Mouse (Mus musculus) heart, embryonic 11.5 days (tissue): ENCODE measurements around the gene Lrrc20. TPM values are rescaled to one million over a fixed set of nuclear protein-coding genes. Genes with fewer than 3 reads are reported as not detected.

ENCODE experiments used
- ATAC-seq: fragments of 200-750 bp; cut with Nextera tagmentation; replicated peaks from 2 replicates; pipeline ENCODE4 v1.8.0; 2017; ENCODE audit warnings: moderate library complexity; ENCODE audit not compliant: insufficient number of reproducible peaks, low FRiP score, low TSS enrichment
- H3K27ac ChIP-seq: fragments of 300-500 bp; sonication (generic); 2 replicates; pipeline ENCODE4 v1.5.1; 2014; ENCODE audit warnings: mild to moderate bottlenecking, low read depth, low read length
- H3K27me3 ChIP-seq: fragments of 300-500 bp; sonication (generic); 2 replicates; pipeline ENCODE4 v1.6.1; 2014; ENCODE audit warnings: mild to moderate bottlenecking, low read length, mixed read lengths; ENCODE audit not compliant: control insufficient read depth, insufficient read depth
- H3K36me3 ChIP-seq: fragments of 300-500 bp; sonication (generic); 2 replicates; pipeline ENCODE4 v1.6.1; 2014; ENCODE audit warnings: mild to moderate bottlenecking, low read length, moderate library complexity, mixed read lengths; ENCODE audit not compliant: control insufficient read depth, insufficient read depth
- H3K4me1 ChIP-seq: fragments of 300-500 bp; sonication (generic); 2 replicates; pipeline ENCODE4 v1.6.1; 2014; ENCODE audit warnings: low read length; ENCODE audit not compliant: control insufficient read depth, insufficient read depth
- H3K4me2 ChIP-seq: fragments of 300-500 bp; sonication (generic); 2 replicates; pipeline ENCODE4 v1.6.1; 2014; ENCODE audit warnings: mild to moderate bottlenecking, moderate library complexity
- H3K4me3 ChIP-seq: fragments of 300-500 bp; sonication (generic); 2 replicates; pipeline ENCODE4 v1.5.1; 2014; ENCODE audit warnings: low read depth, low read length
- H3K9ac ChIP-seq: fragments of 300-500 bp; sonication (generic); 2 replicates; pipeline ENCODE4 v1.6.1; 2014; ENCODE audit warnings: mild to moderate bottlenecking, low read depth, low read length, moderate library complexity
- H3K9me3 ChIP-seq: fragments of 300-500 bp; sonication (generic); replicated peaks from 2 replicates; pipeline ENCODE4 v1.6.1; 2016; ENCODE audit warnings: low read length; ENCODE audit not compliant: control insufficient read depth
- WGBS: fragments of 180-500 bp; shearing (Covaris S2); extraction: QIAGEN DNeasy Blood & Tissue Kit; methylation state at CpG from one replicate; pipeline ENCODE4 v1.1.7; 2014; ENCODE audit not compliant: insufficient replicate concordance; 5-methylcytosine and 5-hydroxymethylcytosine counted together
- polyA plus RNA-seq: library from polyadenylated mRNA; unstranded; fragments of >200 nt; fragmentation: Nextera tagmentation; extraction: Ambion mirVana; gene quantifications from 2 replicates; pipeline ENCODE4 v1.2.1, GENCODE M21; 2014

Lrrc20 gene
- polyA plus RNA-seq, 1 experiment from 2014 or later: 12.1 TPM

- H3K36me3 ChIP-seq: no peaks in the 10 kb centered on the region
- no peak overlapping the region for H3K9ac ChIP-seq
- H3K4me2 ChIP-seq: no peak overlapping the region
- no peaks in the 10 kb centered on the region; the same call in 1 of the 2 replicates for H3K9me3 ChIP-seq
- H3K4me1 ChIP-seq: no peaks in the 10 kb centered on the region
- WGBS: 61% methylated on average over 3 of the region's 3 CpGs
- H3K27me3 ChIP-seq: no peaks in the 10 kb centered on the region
- ATAC-seq: no peak
- no peak overlapping the region for H3K4me3 ChIP-seq
- no peak overlapping the region for H3K27ac ChIP-seq
Observed at GRCm38 (mm10) chr10:61457182-61457581, 18.4 kb upstream of the Lrrc20 start.

DNA sequence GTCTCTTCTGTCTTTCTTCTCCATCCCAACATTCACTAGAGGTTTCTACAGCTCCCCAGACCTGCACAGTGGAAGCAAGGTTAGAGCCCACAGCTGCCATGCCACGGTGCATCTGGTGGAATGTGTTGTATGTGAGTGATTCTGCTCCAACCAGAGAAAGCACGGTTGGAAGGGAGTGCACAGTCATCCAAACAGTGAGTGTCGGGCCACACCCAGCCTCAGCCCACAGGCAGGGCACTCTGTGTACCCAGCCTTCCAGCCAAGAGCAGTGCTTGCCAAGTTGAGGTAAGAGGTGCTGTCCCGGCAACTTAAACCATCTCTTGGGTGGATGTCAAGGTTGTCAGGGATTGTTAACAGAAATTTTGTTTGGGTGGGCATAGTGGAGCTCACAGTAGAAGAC, 10.6 kb upstream of the Lrrc20 start:
- H3K9ac ChIP-seq: no peak overlapping the region
- no peaks in the 10 kb centered on the region for H3K4me1 ChIP-seq
- no peak for ATAC-seq
- no peaks in the 10 kb centered on the region for H3K36me3 ChIP-seq
- no peak overlapping the region for H3K4me3 ChIP-seq
- WGBS: 85% methylated on average over 4 of the region's 4 CpGs
- H3K27ac ChIP-seq: no peak overlapping the region
- H3K27me3 ChIP-seq: no peaks in the 10 kb centered on the region
- H3K9me3 ChIP-seq: no peaks in the 10 kb centered on the region
- H3K4me2 ChIP-seq: no peak overlapping the region

DNA sequence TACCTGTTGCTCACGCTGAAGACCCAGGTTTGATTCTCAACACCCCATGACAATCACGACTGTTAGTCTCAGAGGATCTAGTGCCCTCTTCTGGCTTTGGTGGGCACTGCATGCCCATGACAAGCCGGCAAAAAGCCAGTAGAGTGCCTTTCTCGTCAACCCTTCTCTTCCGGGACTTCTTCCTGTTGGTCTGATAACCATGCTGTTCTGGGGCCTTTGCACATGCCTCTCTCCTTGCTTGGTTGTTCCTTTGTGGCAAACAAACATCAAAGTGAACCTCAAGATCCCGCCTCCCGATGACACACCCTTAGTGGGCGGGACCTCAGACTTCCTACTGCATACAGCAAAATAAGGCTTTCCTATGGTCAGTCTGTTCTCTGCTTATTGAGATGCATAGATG, 9.4 kb upstream of the Lrrc20 start:
- H3K9ac ChIP-seq: no peak overlapping the region
- H3K4me3 ChIP-seq: no peak overlapping the region
- H3K9me3 ChIP-seq: no peaks in the 10 kb centered on the region
- 54% methylated on average over 8 of the region's 8 CpGs for WGBS
- no peaks in the 10 kb centered on the region for H3K4me1 ChIP-seq
- no peak for ATAC-seq
- no peak overlapping the region for H3K27ac ChIP-seq
- H3K27me3 ChIP-seq: no peaks in the 10 kb centered on the region
- H3K36me3 ChIP-seq: no peaks in the 10 kb centered on the region
- no peak overlapping the region for H3K4me2 ChIP-seq

GRCm38 (mm10) chr10:61466873-61467272, 8.7 kb upstream of the Lrrc20 start:
- no peak overlapping the region for H3K9ac ChIP-seq
- ATAC-seq: no peak
- H3K27me3 ChIP-seq: no peaks in the 10 kb centered on the region
- WGBS: 29% methylated on average over 5 of the region's 5 CpGs
- H3K4me3 ChIP-seq: no peak overlapping the region
- H3K4me1 ChIP-seq: no peaks in the 10 kb centered on the region
- no peaks in the 10 kb centered on the region for H3K36me3 ChIP-seq
- H3K9me3 ChIP-seq: no peaks in the 10 kb centered on the region
- H3K27ac ChIP-seq: no peak overlapping the region
- no peak overlapping the region for H3K4me2 ChIP-seq

- H3K36me3 ChIP-seq: no peaks in the 10 kb centered on the region
- 60% methylated on average over 7 of the region's 7 CpGs for WGBS
- no peak overlapping the region for H3K27ac ChIP-seq
Observed at GRCm38 (mm10) chr10:61468900-61469299, 6.7 kb upstream of the Lrrc20 start.

DNA sequence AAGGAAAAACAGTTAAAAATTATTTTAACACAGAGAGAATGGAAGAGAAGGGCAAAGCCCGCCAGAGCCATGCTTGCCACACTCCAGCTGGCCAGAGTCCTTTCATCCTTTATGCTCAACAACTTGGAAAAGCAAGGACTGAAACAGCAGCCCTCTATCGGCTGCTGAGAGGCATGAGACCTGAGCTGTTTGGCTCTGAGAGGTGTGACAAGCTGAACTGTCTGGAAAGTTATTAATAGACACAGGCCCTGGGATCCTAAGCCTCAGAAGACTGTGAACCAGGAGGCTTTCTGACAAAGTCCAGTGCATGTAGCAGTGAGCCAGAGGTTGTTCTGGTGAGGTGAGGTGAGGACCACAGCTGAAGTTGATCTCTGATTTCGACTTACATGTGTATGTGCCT, 2.0 kb upstream of the Lrrc20 start:
- Histone ChIP-seq H3K27ac (peak overlapping the region; percentile 62), H3K4me1 (peaks cover 13% of the 10 kb centered on the region; the same call in 1 of the 2 replicates), H3K4me2 (no peak overlapping the region), H3K4me3 (no peak overlapping the region), H3K9me3 (no peaks in the 10 kb centered on the region), H3K9ac (no peak overlapping the region), H3K36me3 (no peaks in the 10 kb centered on the region), H3K27me3 (no peaks in the 10 kb centered on the region)
- no peak for ATAC-seq
- WGBS: 41% methylated on average over 3 of the region's 3 CpGs

More at GRCm38 (mm10) chr10:61468900-61469299, 6.7 kb upstream of the Lrrc20 start:
- Histone ChIP-seq H3K4me3 (no peak overlapping the region), H3K27me3 (no peaks in the 10 kb centered on the region), H3K9ac (no peak overlapping the region), H3K9me3 (no peaks in the 10 kb centered on the region), H3K4me1 (no peaks in the 10 kb centered on the region), H3K4me2 (no peak overlapping the region)
- ATAC-seq: no peak

DNA sequence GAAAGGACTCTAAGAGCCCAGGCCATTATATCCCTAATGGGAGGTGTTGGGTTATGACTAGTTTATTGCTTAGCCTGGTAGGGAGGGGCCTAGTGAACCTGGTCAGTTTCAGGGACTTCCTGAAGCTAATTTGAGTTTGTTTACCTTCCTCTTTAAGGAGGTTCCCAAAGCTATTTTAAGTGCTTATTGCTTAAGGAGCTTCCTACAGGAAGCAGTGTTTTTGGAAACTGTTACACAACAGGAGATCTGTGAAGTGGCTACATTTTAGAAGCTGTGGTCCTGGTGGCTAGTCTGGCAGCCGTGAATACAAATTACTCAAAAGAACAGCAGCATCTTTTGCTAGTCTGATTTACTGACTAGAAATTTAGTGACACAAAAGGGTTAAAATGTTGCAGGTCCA, 1.3 kb upstream of the Lrrc20 start:
- ATAC-seq: no peak
- 75% methylated on average over 1 of the region's 1 CpGs for WGBS
- Histone ChIP-seq H3K27me3 (no peaks in the 10 kb centered on the region), H3K4me2 (no peak overlapping the region), H3K36me3 (no peaks in the 10 kb centered on the region), H3K9ac (no peak overlapping the region), H3K9me3 (no peaks in the 10 kb centered on the region), H3K27ac (peak overlapping the region; percentile 62), H3K4me3 (no peak overlapping the region), H3K4me1 (peaks cover 13% of the 10 kb centered on the region; the same call in 1 of the 2 replicates)

- Histone ChIP-seq H3K27me3 (no peaks in the 10 kb centered on the region), H3K4me2 (peak overlapping the region; percentile 98), H3K36me3 (no peaks in the 10 kb centered on the region), H3K4me3 (peak overlapping the region; percentile 76), H3K9ac (peak overlapping the region; percentile 85), H3K27ac (peak overlapping the region; percentile 91), H3K9me3 (no peaks in the 10 kb centered on the region), H3K4me1 (peaks cover 13% of the 10 kb centered on the region; the same call in 1 of the 2 replicates)
- 2% methylated on average over 15 of the region's 15 CpGs for WGBS
- no peak for ATAC-seq
Observed at GRCm38 (mm10) chr10:61476440-61477165, 1.0 kb downstream of the Lrrc20 start.

- H3K4me1 ChIP-seq: peaks cover 11% of the 10 kb centered on the region; the same call in 1 of the 2 replicates
- no peak overlapping the region for H3K4me3 ChIP-seq
- ATAC-seq: no peak
- H3K4me2 ChIP-seq: no peak overlapping the region
- H3K27me3 ChIP-seq: no peaks in the 10 kb centered on the region
- no peak overlapping the region for H3K9ac ChIP-seq
- H3K27ac ChIP-seq: no peak overlapping the region
- no peaks in the 10 kb centered on the region for H3K9me3 ChIP-seq
- no peaks in the 10 kb centered on the region for H3K36me3 ChIP-seq
- 87% methylated on average over 10 of the region's 10 CpGs for WGBS
Observed at GRCm38 (mm10) chr10:61479461-61479860, 3.9 kb downstream of the Lrrc20 start.
